Mouse (Mus musculus) forebrain, embryonic 10.5 days (tissue): ENCODE data around the gene Majin. TPM values are rescaled to one million over a fixed set of nuclear protein-coding genes. Genes with fewer than 3 reads are reported as not detected.

Source experiments
- DNase-seq: peaks from one replicate; pipeline ENCODE4 v3.0.0-alpha.2; 2017; ENCODE audit warnings: low spot score; ENCODE audit errors: extremely low spot score
- H3K27ac ChIP-seq: fragments of 300-500 bp; sonication (generic); 2 replicates; pipeline ENCODE4 v1.5.1; 2016; ENCODE audit warnings: mild to moderate bottlenecking
- H3K27me3 ChIP-seq: fragments of 300-500 bp; sonication (generic); 2 replicates; pipeline ENCODE4 v1.6.1; 2016; ENCODE audit warnings: mild to moderate bottlenecking; ENCODE audit not compliant: poor library complexity, severe bottlenecking
- H3K36me3 ChIP-seq: fragments of 300-500 bp; sonication (generic); replicated peaks from 2 replicates; pipeline ENCODE4 v1.6.1; 2016; ENCODE audit warnings: mild to moderate bottlenecking, moderate library complexity
- H3K4me1 ChIP-seq: fragments of 300-500 bp; sonication (generic); 2 replicates; pipeline ENCODE4 v1.6.1; 2016
- H3K4me3 ChIP-seq: fragments of 300-500 bp; sonication (generic); 2 replicates; pipeline ENCODE4 v1.5.1; 2016; ENCODE audit warnings: mild to moderate bottlenecking, moderate library complexity
- H3K9me3 ChIP-seq: fragments of 300-500 bp; sonication (generic); 2 replicates; pipeline ENCODE4 v1.6.1; 2016; ENCODE audit warnings: mild to moderate bottlenecking, moderate library complexity
- WGBS: fragments of 180-500 bp; shearing (Covaris S2); methylation state at CpG from one replicate; pipeline ENCODE4 v1.1.7; 2016; 5-methylcytosine and 5-hydroxymethylcytosine counted together
- polyA plus RNA-seq: library from polyadenylated mRNA; unstranded; fragments of >200 nt; fragmentation: Nextera tagmentation; extraction: Ambion mirVana; gene quantifications from 2 replicates; pipeline ENCODE4 v1.2.1, GENCODE M21; 2016

The Majin gene
- polyA plus RNA-seq, 1 experiment from 2014 or later, result not detected

GRCm38 (mm10) chr19:6174771-6175170 lies 9.4 kb upstream of the Majin start:
- peaks cover 7% of the 10 kb centered on the region for H3K4me1 ChIP-seq
- H3K9me3 ChIP-seq, result peaks cover 5% of the 10 kb centered on the region; the same call in 1 of the 2 replicates
- WGBS, result 50% methylated on average over 5 of the region's 5 CpGs
- H3K27me3 ChIP-seq, result no peaks in the 10 kb centered on the region
- no peaks in the 10 kb centered on the region for H3K36me3 ChIP-seq
- DNase-seq, result no peak
- H3K4me3 ChIP-seq, result no peak overlapping the region
- no peak overlapping the region for H3K27ac ChIP-seq

- WGBS, result 84% methylated on average over 6 of the region's 6 CpGs
Observed at GRCm38 (mm10) chr19:6178775-6179174, 5.4 kb upstream of the Majin start.

GRCm38 (mm10) chr19:6181629-6182028 lies 2.6 kb upstream of the Majin start:
- peaks cover 3% of the 10 kb centered on the region; the same call in 1 of the 2 replicates for H3K4me1 ChIP-seq
- WGBS, result 25% methylated on average over 5 of the region's 5 CpGs
- no peak overlapping the region for H3K27ac ChIP-seq
- no peak overlapping the region for H3K4me3 ChIP-seq
- DNase-seq, result no peak
- H3K36me3 ChIP-seq, result no peaks in the 10 kb centered on the region
- peaks cover 5% of the 10 kb centered on the region; the same call in 1 of the 2 replicates for H3K9me3 ChIP-seq
- H3K27me3 ChIP-seq, result no peaks in the 10 kb centered on the region

More at GRCm38 (mm10) chr19:6178775-6179174, 5.4 kb upstream of the Majin start:
- H3K9me3 ChIP-seq, result peaks cover 5% of the 10 kb centered on the region; the same call in 1 of the 2 replicates
- no peak overlapping the region for H3K4me3 ChIP-seq
- no peak overlapping the region for H3K27ac ChIP-seq
- DNase-seq, result no peak
- H3K36me3 ChIP-seq, result no peaks in the 10 kb centered on the region
- H3K27me3 ChIP-seq, result no peaks in the 10 kb centered on the region
- peaks cover 9% of the 10 kb centered on the region for H3K4me1 ChIP-seq

- no peaks in the 10 kb centered on the region for H3K36me3 ChIP-seq
- peaks cover 5% of the 10 kb centered on the region; the same call in 1 of the 2 replicates for H3K9me3 ChIP-seq
- DNase-seq, result no peak
- no peaks in the 10 kb centered on the region for H3K27me3 ChIP-seq
- peaks cover 3% of the 10 kb centered on the region; the same call in 1 of the 2 replicates for H3K4me1 ChIP-seq
- H3K4me3 ChIP-seq, result no peak overlapping the region
- WGBS, result 20% methylated on average over 3 of the region's 3 CpGs
- H3K27ac ChIP-seq, result no peak overlapping the region
Observed at GRCm38 (mm10) chr19:6182534-6182933, 1.7 kb upstream of the Majin start.

- WGBS, result 88% methylated on average over 2 of the region's 2 CpGs
- no peaks in the 10 kb centered on the region for H3K27me3 ChIP-seq
Observed at GRCm38 (mm10) chr19:6204265-6204664, 20.1 kb downstream of the Majin start.

GRCm38 (mm10) chr19:6206716-6207115 lies 22.5 kb downstream of the Majin start:
- Histone ChIP-seq H3K4me3 (no peak overlapping the region), H3K36me3 (no peaks in the 10 kb centered on the region), H3K27ac (no peak overlapping the region), H3K9me3 (no peaks in the 10 kb centered on the region), H3K4me1 (no peaks in the 10 kb centered on the region), H3K27me3 (no peaks in the 10 kb centered on the region)
- no peak for DNase-seq
- 80% methylated on average over 5 of the region's 5 CpGs for WGBS

More at GRCm38 (mm10) chr19:6204265-6204664, 20.1 kb downstream of the Majin start:
- H3K9me3 ChIP-seq, result no peaks in the 10 kb centered on the region
- no peak overlapping the region for H3K27ac ChIP-seq
- H3K4me1 ChIP-seq, result no peaks in the 10 kb centered on the region
- DNase-seq, result no peak
- H3K4me3 ChIP-seq, result no peak overlapping the region
- H3K36me3 ChIP-seq, result no peaks in the 10 kb centered on the region

GRCm38 (mm10) chr19:6216046-6216705 lies 32.0 kb downstream of the Majin start:
- Histone ChIP-seq H3K27me3 (no peaks in the 10 kb centered on the region), H3K9me3 (no peaks in the 10 kb centered on the region), H3K4me3 (no peak overlapping the region), H3K27ac (no peak overlapping the region), H3K36me3 (no peaks in the 10 kb centered on the region), H3K4me1 (0 out of 2 replicates have a peak, but pooled peaks cover 6% of the 10 kb centered on the region)
- DNase-seq, result no peak
- 86% methylated on average over 6 of the region's 6 CpGs for WGBS

- DNase-seq, result no peak
- 76% methylated on average over 6 of the region's 6 CpGs for WGBS
- Histone ChIP-seq H3K4me1 (peaks cover 10% of the 10 kb centered on the region; the same call in 1 of the 2 replicates), H3K27me3 (no peaks in the 10 kb centered on the region), H3K9me3 (no peaks in the 10 kb centered on the region), H3K27ac (no peak overlapping the region), H3K4me3 (no peak overlapping the region), H3K36me3 (no peaks in the 10 kb centered on the region)
Observed at GRCm38 (mm10) chr19:6218606-6219005, 34.4 kb downstream of the Majin start.

GRCm38 (mm10) chr19:6226135-6226534 lies 41.9 kb downstream of the Majin start, which contains the start of gene Gpha2:
Gene Gpha2, plus strand, starts transcription at chr19:6226380.
- DNase-seq, result peak; percentile 37
- no peak within 1 kb of the TSS for H3K4me3 ChIP-seq

GRCm38 (mm10) chr19:6226763-6227162 lies 42.6 kb downstream of the Majin start:
- Histone ChIP-seq H3K36me3 (peaks cover 48% of the 10 kb centered on the region), H3K4me1 (peaks cover 18% of the 10 kb centered on the region), H3K4me3 (no peak overlapping the region), H3K27ac (peak overlapping the region; percentile 44; the same call in 1 of the 2 replicates), H3K27me3 (no peaks in the 10 kb centered on the region), H3K9me3 (no peaks in the 10 kb centered on the region)
- WGBS, result 90% methylated on average over 14 of the region's 14 CpGs
- DNase-seq, result no peak

More at GRCm38 (mm10) chr19:6226135-6226534, 41.9 kb downstream of the Majin start, which contains the start of gene Gpha2:
- WGBS, result 5% methylated on average over 2 of the region's 2 CpGs
- no peaks in the 10 kb centered on the region for H3K27me3 ChIP-seq
- H3K36me3 ChIP-seq, result peaks cover 44% of the 10 kb centered on the region
- H3K4me1 ChIP-seq, result peaks cover 18% of the 10 kb centered on the region
- H3K9me3 ChIP-seq, result no peaks in the 10 kb centered on the region
- peak within 1 kb of the TSS; percentile 44; the same call in 1 of the 2 replicates for H3K27ac ChIP-seq

GRCm38 (mm10) chr19:6227864-6228263 lies 43.7 kb downstream of the Majin start:
- Histone ChIP-seq H3K27ac (no peak overlapping the region), H3K27me3 (no peaks in the 10 kb centered on the region), H3K9me3 (no peaks in the 10 kb centered on the region), H3K4me1 (peaks cover 18% of the 10 kb centered on the region), H3K4me3 (no peak overlapping the region), H3K36me3 (peaks cover 53% of the 10 kb centered on the region)
- DNase-seq, result no peak
- WGBS, result 94% methylated on average over 4 of the region's 4 CpGs

GRCm38 (mm10) chr19:6230411-6230810 lies 46.2 kb downstream of the Majin start:
- peaks cover 62% of the 10 kb centered on the region for H3K36me3 ChIP-seq
- WGBS, result 80% methylated on average over 4 of the region's 4 CpGs
- DNase-seq, result no peak
- no peaks in the 10 kb centered on the region for H3K9me3 ChIP-seq
- no peak overlapping the region for H3K4me3 ChIP-seq
- H3K27ac ChIP-seq, result no peak overlapping the region
- H3K27me3 ChIP-seq, result no peaks in the 10 kb centered on the region
- H3K4me1 ChIP-seq, result peaks cover 26% of the 10 kb centered on the region

GRCm38 (mm10) chr19:6231036-6231435 lies 46.8 kb downstream of the Majin start:
- no peak for DNase-seq
- 96% methylated on average over 2 of the region's 2 CpGs for WGBS
- no peaks in the 10 kb centered on the region for H3K27me3 ChIP-seq
- H3K9me3 ChIP-seq, result no peaks in the 10 kb centered on the region
- peaks cover 28% of the 10 kb centered on the region for H3K4me1 ChIP-seq
- no peak overlapping the region for H3K4me3 ChIP-seq
- peaks cover 62% of the 10 kb centered on the region for H3K36me3 ChIP-seq
- H3K27ac ChIP-seq, result no peak overlapping the region
